Mouse (Mus musculus) heart, embryonic 11.5 days (tissue): ENCODE measurements around the gene F13b. TPM values are rescaled to one million over a fixed set of nuclear protein-coding genes. Genes with fewer than 3 reads are reported as not detected.

Experiments used
- polyA plus RNA-seq: library from polyadenylated mRNA; unstranded; fragments of >200 nt; fragmentation: Nextera tagmentation; extraction: Ambion mirVana; gene quantifications from 2 replicates; pipeline ENCODE4 v1.2.1, GENCODE M21; 2014

The F13b gene
- polyA plus RNA-seq, 1 experiment from 2014 or later, result not detected

Other genes with a start within 250 kb of the F13b start
- gene Crb1, start 124.6 kb upstream of the F13b start, polyA plus RNA-seq, result 0.07 and 0.17 TPM in 2 replicates
- gene Zbtb41, start 79.4 kb upstream of the F13b start, polyA plus RNA-seq, result 8.9 and 12.1 TPM in 2 replicates
- 16.1 and 18.3 TPM in 2 replicates for gene Aspm, start 46.9 kb upstream of the F13b start, polyA plus RNA-seq
- gene Cfhr1, start 58.6 kb downstream of the F13b start, polyA plus RNA-seq, result not detected in 2 replicates